Mouse (Mus musculus) liver, embryonic 14.5 days (tissue): ENCODE data around the gene Gap43. TPM values are rescaled to one million over a fixed set of nuclear protein-coding genes. Genes with fewer than 3 reads are reported as not detected.

Source experiments
- ATAC-seq: fragments of 200-750 bp; cut with Nextera tagmentation; 2 replicates; pipeline ENCODE4 v1.8.0; 2017; ENCODE audit warnings: moderate number of reproducible peaks, mild to moderate bottlenecking, moderate library complexity; ENCODE audit not compliant: insufficient read depth
- DNase-seq, 3 experiments: peaks; one replicate each; pipeline ENCODE4 v3.0.0-alpha.2; 2012 to 2013; ENCODE audit warnings: low read depth in 3 of 3, low spot score in 3 of 3
- H3K27ac ChIP-seq: fragments of 300-500 bp; sonication (generic); 2 replicates; pipeline ENCODE4 v1.5.1; 2014; ENCODE audit warnings: moderate library complexity, mild to moderate bottlenecking, control low read depth, inconsistent platforms
- H3K27me3 ChIP-seq: fragments of 300-500 bp; sonication (generic); 2 replicates; pipeline ENCODE4 v1.6.1; 2014; ENCODE audit warnings: mild to moderate bottlenecking, low read length, moderate library complexity; ENCODE audit not compliant: control insufficient read depth, insufficient read depth
- H3K36me3 ChIP-seq: fragments of 300-500 bp; sonication (generic); replicated peaks from 2 replicates; pipeline ENCODE4 v1.6.1; 2014; ENCODE audit warnings: low read depth; ENCODE audit not compliant: control insufficient read depth, insufficient read depth
- H3K4me1 ChIP-seq, 2 experiments: fragments of 200-500 bp in 1 of 2; fragments of 300-500 bp in 1 of 2; sonication (generic) in 1 of 2; replicated peaks; 2 replicates each; pipeline ENCODE4 v1.6.1; 2012 to 2014; ENCODE audit warnings: antibody characterized with exemption in 1 of 2, inconsistent platforms in 1 of 2, low read length in 1 of 2; ENCODE audit not compliant: control insufficient read depth in 2 of 2, insufficient read depth in 2 of 2
- H3K4me2 ChIP-seq: fragments of 300-500 bp; sonication (generic); 2 replicates; pipeline ENCODE4 v1.6.1; 2014; ENCODE audit warnings: low read depth, mild to moderate bottlenecking, control low read depth, moderate library complexity
- H3K4me3 ChIP-seq, 2 experiments: fragments of 200-500 bp in 1 of 2; fragments of 300-500 bp in 1 of 2; sonication (generic) in 1 of 2; 2 replicates each; pipeline ENCODE4 v1.5.1; 2012 to 2014; ENCODE audit warnings: low read depth in 2 of 2, low read length in 2 of 2, mild to moderate bottlenecking in 2 of 2, control low read depth in 1 of 2, inconsistent platforms in 1 of 2, moderate library complexity in 1 of 2; ENCODE audit not compliant: insufficient read depth in 1 of 2
- H3K9ac ChIP-seq: fragments of 300-500 bp; sonication (generic); replicated peaks from 2 replicates; pipeline ENCODE4 v1.6.1; 2014; ENCODE audit warnings: mild to moderate bottlenecking, control low read depth, moderate library complexity
- H3K9me3 ChIP-seq: fragments of 300-500 bp; sonication (generic); 2 replicates; pipeline ENCODE4 v1.6.1; 2016; ENCODE audit warnings: low read length, mixed read lengths; ENCODE audit not compliant: control insufficient read depth
- CTCF ChIP-seq: IDR thresholded peaks from 2 replicates; pipeline ENCODE4 v1.5.1; 2016; ENCODE audit warnings: antibody characterized with exemption, low read depth, control low read depth
- EP300 ChIP-seq: IDR thresholded peaks from 2 replicates; pipeline ENCODE4 v1.6.1; 2016; ENCODE audit warnings: antibody characterized with exemption, low read depth
- WGBS: fragments of 180-500 bp; shearing (Covaris S2); extraction: QIAGEN DNeasy Blood & Tissue Kit; methylation state at CpG from one replicate; pipeline ENCODE4 v1.1.7; 2014; ENCODE audit not compliant: insufficient replicate concordance; 5-methylcytosine and 5-hydroxymethylcytosine counted together
- polyA plus RNA-seq, 2 experiments: library from polyadenylated mRNA; depleted of rRNA in 1 of 2; stranded (reverse) in 1 of 2; unstranded in 1 of 2; fragments of >200 nt; fragmentation: Nextera tagmentation in 1 of 2; extraction: Ambion mirVana in 1 of 2; gene quantifications; 2 replicates each; pipeline versions ENCODE4 v1.2.1 to v1.2.3; 2012 to 2014

Gap43 gene
- polyA plus RNA-seq, 2 experiments = 3.1 to 3.8 TPM

GRCm38 (mm10) chr16:42338987-42339386, 1.5 kb downstream of the Gap43 start:
- H3K9me3 ChIP-seq = no peaks in the 10 kb centered on the region
- ATAC-seq (no peak), DNase-seq (no peak)
- no peak overlapping the region for H3K9ac ChIP-seq
- H3K4me3 ChIP-seq = no peak overlapping the region
- TF ChIP-seq EP300 = no peak
- no peak for TF ChIP-seq CTCF
- H3K27me3 ChIP-seq = peaks cover 2% of the 10 kb centered on the region; the same call in 1 of the 2 replicates
- peaks cover 0 to 3% of the 10 kb centered on the region in 2 experiments; a peak in 1 of 4 replicates for H3K4me1 ChIP-seq
- H3K36me3 ChIP-seq = no peaks in the 10 kb centered on the region
- H3K27ac ChIP-seq = no peak overlapping the region
- WGBS = 4% methylated on average over 4 of the region's 4 CpGs
- no peak overlapping the region for H3K4me2 ChIP-seq

GRCm38 (mm10) chr16:42338342-42338741, 2.1 kb downstream of the Gap43 start:
- Histone ChIP-seq H3K9me3 (no peaks in the 10 kb centered on the region), H3K27me3 (peaks cover 2% of the 10 kb centered on the region; the same call in 1 of the 2 replicates), H3K27ac (no peak overlapping the region), H3K4me1 (peaks cover 0 to 3% of the 10 kb centered on the region in 2 experiments; a peak in 1 of 4 replicates), H3K4me3 (no peak overlapping the region), H3K4me2 (no peak overlapping the region), H3K36me3 (no peaks in the 10 kb centered on the region), H3K9ac (no peak overlapping the region)
- no peak for DNase-seq
- ATAC-seq = no peak
- WGBS = 11% methylated on average over 4 of the region's 4 CpGs
- TF ChIP-seq EP300 = no peak
- TF ChIP-seq CTCF = no peak

- no peak overlapping the region for H3K27ac ChIP-seq
- no peaks in the 10 kb centered on the region for H3K9me3 ChIP-seq
- H3K27me3 ChIP-seq = peaks cover 2% of the 10 kb centered on the region; the same call in 1 of the 2 replicates
- TF ChIP-seq EP300 (no peak), CTCF (no peak)
- 11% methylated on average over 2 of the region's 2 CpGs for WGBS
- no peak overlapping the region for H3K9ac ChIP-seq
- peaks cover 0 to 3% of the 10 kb centered on the region in 2 experiments; a peak in 1 of 4 replicates for H3K4me1 ChIP-seq
- DNase-seq = no peak
- H3K4me2 ChIP-seq = no peak overlapping the region
- no peak for ATAC-seq
- no peak overlapping the region for H3K4me3 ChIP-seq
- no peaks in the 10 kb centered on the region for H3K36me3 ChIP-seq
These were observed 2.8 kb downstream of the Gap43 start for GRCm38 (mm10) chr16:42337663-42338062.

GRCm38 (mm10) chr16:42336610-42337009, 3.8 kb downstream of the Gap43 start:
- Histone ChIP-seq H3K4me1 (peaks cover 0 to 3% of the 10 kb centered on the region in 2 experiments; a peak in 1 of 4 replicates), H3K36me3 (no peaks in the 10 kb centered on the region), H3K27me3 (peaks cover 2% of the 10 kb centered on the region; the same call in 1 of the 2 replicates), H3K4me2 (no peak overlapping the region), H3K4me3 (no peak overlapping the region), H3K9me3 (no peaks in the 10 kb centered on the region), H3K9ac (no peak overlapping the region), H3K27ac (no peak overlapping the region)
- WGBS = 32% methylated on average over 2 of the region's 2 CpGs
- DNase-seq (no peak), ATAC-seq (no peak)
- no peak for TF ChIP-seq CTCF
- TF ChIP-seq EP300 = no peak

GRCm38 (mm10) chr16:42332321-42332720, 8.1 kb downstream of the Gap43 start:
- no peak for TF ChIP-seq EP300
- no peak for TF ChIP-seq CTCF
- Histone ChIP-seq H3K27ac (no peak overlapping the region), H3K9me3 (no peaks in the 10 kb centered on the region), H3K4me3 (no peak overlapping the region), H3K36me3 (no peaks in the 10 kb centered on the region), H3K27me3 (no peaks in the 10 kb centered on the region), H3K9ac (no peak overlapping the region), H3K4me1 (peaks cover 0 to 3% of the 10 kb centered on the region in 2 experiments; a peak in 1 of 4 replicates), H3K4me2 (no peak overlapping the region)
- DNase-seq (no peak), ATAC-seq (no peak)
- 50% methylated on average over 4 of the region's 4 CpGs for WGBS
